Mouse (Mus musculus) intestine, embryonic 15.5 days (tissue): ENCODE results near the gene Tma7. TPM values are rescaled to one million over a fixed set of nuclear protein-coding genes. Genes with fewer than 3 reads are reported as not detected.

Source experiments
- ATAC-seq: fragments of 200-750 bp; cut with Nextera tagmentation; 2 replicates; pipeline ENCODE4 v1.8.0; 2017; ENCODE audit warnings: moderate TSS enrichment, moderate library complexity
- H3K27ac ChIP-seq: fragments of 300-500 bp; sonication (generic); 2 replicates; pipeline ENCODE4 v1.5.1; 2015; ENCODE audit warnings: mild to moderate bottlenecking, inconsistent platforms
- H3K27me3 ChIP-seq: fragments of 300-500 bp; sonication (generic); replicated peaks from 2 replicates; pipeline ENCODE4 v1.6.1; 2015; ENCODE audit warnings: inconsistent platforms
- H3K36me3 ChIP-seq: fragments of 300-500 bp; sonication (generic); 2 replicates; pipeline ENCODE4 v1.6.1; 2015; ENCODE audit warnings: inconsistent platforms
- H3K4me1 ChIP-seq: fragments of 300-500 bp; sonication (generic); replicated peaks from 2 replicates; pipeline ENCODE4 v1.6.1; 2015; ENCODE audit warnings: inconsistent platforms
- H3K4me2 ChIP-seq: fragments of 300-500 bp; sonication (generic); replicated peaks from 2 replicates; pipeline ENCODE4 v1.6.1; 2015; ENCODE audit warnings: mild to moderate bottlenecking, inconsistent platforms
- H3K4me3 ChIP-seq: fragments of 300-500 bp; sonication (generic); replicated peaks from 2 replicates; pipeline ENCODE4 v1.5.1; 2015; ENCODE audit warnings: inconsistent platforms
- H3K9ac ChIP-seq: fragments of 300-500 bp; sonication (generic); 2 replicates; pipeline ENCODE4 v1.6.1; 2015; ENCODE audit warnings: inconsistent platforms
- H3K9me3 ChIP-seq: fragments of 300-500 bp; sonication (generic); 2 replicates; pipeline ENCODE4 v1.6.1; 2016; ENCODE audit warnings: inconsistent platforms
- WGBS: fragments of 180-500 bp; shearing (Covaris S2); methylation state at CpG from one replicate; pipeline ENCODE4 v1.1.7; 2015; 5-methylcytosine and 5-hydroxymethylcytosine counted together
- polyA plus RNA-seq: library from polyadenylated mRNA; unstranded; fragments of >200 nt; fragmentation: Nextera tagmentation; extraction: Ambion mirVana; gene quantifications from 2 replicates; pipeline ENCODE4 v1.2.1, GENCODE M21; 2015

Tma7 gene
- polyA plus RNA-seq = 619 and 707 TPM in 2 replicates

DNA sequence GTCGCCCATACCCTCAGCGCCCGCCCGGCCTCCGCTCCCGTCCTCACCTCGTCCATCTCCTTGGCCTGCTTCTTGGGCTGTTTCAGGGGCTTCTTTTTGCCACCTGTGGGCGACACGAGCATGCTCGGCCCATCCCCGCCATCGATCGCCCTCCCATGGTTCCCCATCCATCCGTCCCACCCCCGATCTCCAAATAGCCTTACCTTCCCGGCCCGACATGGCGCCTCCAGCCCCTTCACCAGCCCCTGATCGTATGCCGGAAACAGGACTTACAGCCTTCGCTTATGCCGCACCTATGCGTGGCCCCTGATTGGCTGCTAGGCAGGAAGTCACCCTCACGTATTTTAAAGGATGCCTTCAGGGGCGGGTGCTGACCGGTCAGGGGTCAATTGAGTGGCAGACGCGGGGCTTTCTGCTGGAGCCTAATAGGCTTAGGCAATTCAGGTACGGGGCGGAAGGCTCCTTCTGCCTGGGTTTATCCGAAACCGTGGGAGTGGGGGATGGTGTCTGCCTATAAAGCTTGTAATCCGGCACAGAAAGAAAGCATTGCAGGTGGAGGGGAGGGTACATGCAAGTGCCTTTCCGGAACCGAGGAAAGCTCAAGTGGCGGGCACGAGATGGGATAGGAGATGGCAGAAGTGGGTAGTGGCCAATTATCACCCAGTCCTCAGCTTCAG is at the start of gene Tma7, which contains the start of gene Ccdc51:
Gene Tma7 (minus strand): TSS at position 464 of the 677 bp plus-strand sequence.
Gene Ccdc51 (plus strand): TSS at position 370 of the 677 bp plus-strand sequence.
- whole genome bisulfite sequencing = under 1% methylated on average over 37 of the region's 37 CpGs
- Histone ChIP-seq H3K9me3 (no peaks in the 10 kb centered on the region), H3K27ac (peak within 1 kb of the TSS; percentile 69), H3K4me3 (peak within 1 kb of the TSS; percentile 67), H3K4me2 (peak within 1 kb of the TSS; percentile 68), H3K27me3 (no peaks in the 10 kb centered on the region), H3K36me3 (no peaks in the 10 kb centered on the region), H3K4me1 (peaks cover 11% of the 10 kb centered on the region), H3K9ac (peak within 1 kb of the TSS; percentile 73)
- peak; percentile 99 for ATAC-seq

DNA sequence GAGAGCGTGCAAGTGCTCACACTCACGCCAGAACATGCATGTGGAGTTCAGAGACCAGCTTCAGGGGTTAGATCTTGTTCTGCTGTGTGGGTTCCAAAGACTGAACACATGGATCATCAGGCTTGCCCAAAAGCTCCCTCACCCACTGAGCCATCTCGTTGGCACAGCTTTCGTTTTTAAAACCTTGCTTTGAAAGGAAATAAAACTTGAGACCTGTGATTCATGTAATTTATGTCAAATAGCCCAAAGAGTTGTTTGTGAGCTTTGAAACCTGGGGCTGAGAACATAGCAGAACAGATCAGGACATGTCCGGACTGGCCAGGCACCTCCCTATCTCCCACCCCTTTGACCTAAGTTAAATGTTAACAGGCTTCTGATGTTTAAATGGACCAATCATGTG is 47.7 kb upstream of the Tma7 start:
- ATAC-seq = no peak
- Histone ChIP-seq H3K4me1 (no peaks in the 10 kb centered on the region), H3K9me3 (no peaks in the 10 kb centered on the region), H3K27ac (no peak overlapping the region), H3K27me3 (no peaks in the 10 kb centered on the region), H3K4me2 (no peak overlapping the region), H3K36me3 (no peaks in the 10 kb centered on the region), H3K4me3 (no peak overlapping the region), H3K9ac (no peak overlapping the region)
- 83% methylated on average over 5 of the region's 5 CpGs for WGBS

DNA sequence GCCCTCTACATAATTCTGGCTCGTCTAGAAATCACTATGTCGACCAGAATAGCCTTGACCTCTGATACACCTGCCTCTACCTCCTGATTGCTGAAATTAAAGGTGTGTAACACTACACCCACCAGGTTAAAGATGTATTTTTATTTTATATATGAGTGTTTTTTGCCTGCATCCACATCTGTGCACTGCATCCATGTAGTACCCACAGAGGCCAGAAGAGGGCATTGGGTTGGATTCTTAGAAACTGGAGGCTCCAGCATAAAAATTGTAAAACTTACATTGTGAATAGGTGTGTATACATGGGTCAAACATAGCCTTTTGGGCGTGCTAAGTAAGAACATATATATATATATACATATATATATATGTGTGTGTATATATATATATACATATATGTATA is 45.8 kb upstream of the Tma7 start:
- H3K27me3 ChIP-seq = no peaks in the 10 kb centered on the region
- no peak overlapping the region for H3K4me3 ChIP-seq
- no peak for ATAC-seq
- H3K4me1 ChIP-seq = no peaks in the 10 kb centered on the region
- 51% methylated on average over 3 of the region's 3 CpGs for WGBS
- H3K9me3 ChIP-seq = no peaks in the 10 kb centered on the region
- H3K9ac ChIP-seq = no peak overlapping the region
- H3K27ac ChIP-seq = no peak overlapping the region
- no peaks in the 10 kb centered on the region for H3K36me3 ChIP-seq
- H3K4me2 ChIP-seq = no peak overlapping the region

DNA sequence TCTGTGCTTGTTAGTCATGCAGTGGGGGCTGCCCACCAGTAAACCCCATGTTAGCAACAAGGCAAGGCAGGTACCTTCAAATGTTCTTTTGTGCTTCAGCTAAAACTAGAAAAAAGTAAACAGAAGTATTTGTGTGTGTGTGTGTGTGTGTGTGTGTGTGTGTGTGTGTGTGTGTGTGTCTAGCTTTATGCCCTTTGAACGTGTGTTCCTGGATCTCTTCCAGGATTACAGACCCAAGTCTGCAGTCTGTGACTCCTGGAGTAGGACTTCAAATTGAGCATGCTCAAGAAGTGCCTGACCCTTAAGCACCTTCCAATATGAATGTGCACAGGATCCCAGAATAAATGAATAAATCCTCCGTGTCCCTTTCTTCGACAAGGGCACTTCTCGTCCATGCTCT is 44.7 kb upstream of the Tma7 start:
- no peaks in the 10 kb centered on the region for H3K4me1 ChIP-seq
- no peak for ATAC-seq
- H3K4me2 ChIP-seq = no peak overlapping the region
- H3K27me3 ChIP-seq = no peaks in the 10 kb centered on the region
- H3K9me3 ChIP-seq = no peaks in the 10 kb centered on the region
- no peak overlapping the region for H3K9ac ChIP-seq
- H3K27ac ChIP-seq = no peak overlapping the region
- 74% methylated on average over 4 of the region's 4 CpGs for WGBS
- no peak overlapping the region for H3K4me3 ChIP-seq
- H3K36me3 ChIP-seq = no peaks in the 10 kb centered on the region

DNA sequence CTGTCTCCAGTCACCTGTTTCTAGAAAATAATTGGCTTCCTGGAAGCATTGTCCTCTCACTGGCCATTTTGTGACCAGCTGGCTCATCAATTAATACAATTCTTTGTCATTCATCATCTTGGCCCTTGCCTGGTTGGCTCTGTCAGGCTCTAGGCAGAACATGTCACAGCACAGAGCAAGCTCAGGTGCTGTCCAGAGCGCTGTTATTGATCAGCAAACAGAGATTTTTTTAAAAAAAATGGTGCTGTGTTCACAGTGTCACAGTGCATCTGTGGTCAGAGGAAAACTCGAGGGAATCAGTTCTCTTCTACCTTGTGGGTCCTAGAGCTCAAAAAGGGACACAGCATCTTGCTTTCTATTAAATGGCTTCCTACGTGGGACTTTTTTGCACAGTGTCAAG is 43.1 kb upstream of the Tma7 start:
- Histone ChIP-seq H3K36me3 (no peaks in the 10 kb centered on the region), H3K4me3 (no peak overlapping the region), H3K9me3 (no peaks in the 10 kb centered on the region), H3K27ac (no peak overlapping the region), H3K4me1 (no peaks in the 10 kb centered on the region), H3K27me3 (no peaks in the 10 kb centered on the region), H3K4me2 (no peak overlapping the region), H3K9ac (no peak overlapping the region)
- ATAC-seq = no peak
- 69% methylated on average over 3 of the region's 3 CpGs for WGBS

DNA sequence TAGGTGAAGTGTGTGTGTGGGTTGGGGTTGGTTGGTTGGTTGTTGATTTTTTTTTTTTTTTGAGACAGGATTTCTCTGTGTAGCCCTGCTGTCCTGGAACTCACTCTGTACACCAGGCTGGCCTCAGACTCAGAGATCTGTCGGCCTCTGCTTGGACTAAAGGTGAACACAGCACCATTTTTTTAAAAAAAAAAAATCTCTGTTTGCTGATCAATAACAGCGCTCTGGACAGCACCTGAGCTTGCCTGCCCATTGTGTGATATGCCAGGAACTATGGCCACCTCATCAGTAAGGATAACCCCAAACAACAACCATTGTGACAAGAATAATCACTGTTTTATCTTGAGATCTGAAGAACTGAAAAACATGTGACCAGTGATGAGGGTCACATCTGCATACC is 42.7 kb upstream of the Tma7 start:
- Histone ChIP-seq H3K9me3 (no peaks in the 10 kb centered on the region), H3K4me3 (no peak overlapping the region), H3K36me3 (no peaks in the 10 kb centered on the region), H3K27ac (no peak overlapping the region), H3K9ac (no peak overlapping the region), H3K4me2 (no peak overlapping the region), H3K4me1 (no peaks in the 10 kb centered on the region), H3K27me3 (no peaks in the 10 kb centered on the region)
- ATAC-seq = no peak
- 62% methylated on average over 2 of the region's 2 CpGs for WGBS

DNA sequence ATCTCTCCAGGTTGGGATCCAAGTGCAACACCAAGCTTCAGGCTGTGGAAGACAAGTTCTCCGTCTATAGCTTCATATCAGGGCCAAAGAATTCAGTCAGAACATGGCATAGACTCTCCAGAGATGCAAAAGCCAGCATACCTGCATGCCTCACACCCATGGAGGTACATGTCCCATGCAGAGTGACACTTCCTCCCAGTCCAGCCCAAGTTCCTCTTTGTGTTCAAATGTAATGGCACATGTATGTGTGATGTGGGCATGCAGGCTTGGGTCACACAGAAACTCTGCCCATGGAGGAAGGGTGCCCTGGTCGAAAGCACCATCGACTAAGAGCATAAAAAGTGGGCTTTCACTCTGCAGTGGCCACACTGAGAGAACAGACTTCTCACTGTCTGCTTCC is 41.8 kb upstream of the Tma7 start:
- Histone ChIP-seq H3K27ac (no peak overlapping the region), H3K27me3 (no peaks in the 10 kb centered on the region), H3K4me1 (no peaks in the 10 kb centered on the region), H3K4me3 (no peak overlapping the region), H3K36me3 (no peaks in the 10 kb centered on the region), H3K9me3 (no peaks in the 10 kb centered on the region), H3K9ac (no peak overlapping the region), H3K4me2 (no peak overlapping the region)
- WGBS = 81% methylated on average over 3 of the region's 3 CpGs
- no peak for ATAC-seq

DNA sequence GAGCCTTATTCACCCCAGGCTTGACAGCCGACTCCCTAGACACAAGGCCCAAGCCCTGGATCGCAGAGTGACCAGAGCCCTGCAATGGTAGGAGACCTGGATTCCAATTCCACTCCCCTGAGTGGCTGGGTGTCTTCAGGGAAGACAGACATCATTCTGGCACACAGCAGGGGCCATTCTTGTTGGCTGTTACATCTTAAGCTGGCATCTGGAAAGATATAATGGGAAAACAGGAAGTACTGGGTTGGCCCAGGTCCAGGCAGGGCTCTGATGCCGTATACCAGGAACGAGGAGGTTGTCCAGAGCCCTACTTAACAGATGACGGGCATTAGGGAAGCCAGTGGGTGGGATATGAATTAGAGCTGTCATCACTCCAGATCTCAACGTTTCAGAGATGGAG is 40.9 kb upstream of the Tma7 start:
- no peak for ATAC-seq
- Histone ChIP-seq H3K9me3 (no peaks in the 10 kb centered on the region), H3K4me3 (no peak overlapping the region), H3K36me3 (0 out of 2 replicates have a peak, but pooled peaks cover 6% of the 10 kb centered on the region), H3K4me2 (no peak overlapping the region), H3K27ac (no peak overlapping the region), H3K4me1 (no peaks in the 10 kb centered on the region), H3K9ac (no peak overlapping the region), H3K27me3 (no peaks in the 10 kb centered on the region)
- WGBS = 39% methylated on average over 6 of the region's 6 CpGs

DNA sequence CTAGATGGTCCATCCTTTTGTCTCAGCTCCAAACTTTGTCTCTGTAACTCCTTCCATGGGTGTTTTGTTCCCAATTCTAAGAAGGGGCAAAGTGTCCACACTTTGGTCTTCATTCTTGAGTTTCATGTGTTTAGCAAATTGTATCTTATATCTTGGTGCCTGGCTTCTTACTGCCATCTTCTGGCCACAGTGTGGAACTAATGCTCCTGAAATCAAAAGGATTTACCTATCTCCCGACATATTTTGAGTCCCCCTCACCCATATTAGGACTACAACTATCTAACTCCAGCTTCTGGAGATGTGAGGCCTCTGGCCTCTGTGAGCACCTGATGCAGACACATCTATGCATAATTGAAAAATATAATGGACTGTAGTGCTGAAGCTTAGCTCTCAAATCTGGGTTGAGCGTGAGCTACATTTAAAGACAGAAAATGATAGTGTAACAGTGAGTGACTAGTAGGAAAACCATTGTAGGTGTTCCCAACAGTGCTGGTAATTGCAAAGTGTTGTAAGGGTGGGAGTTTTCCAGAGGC is 40.2 kb upstream of the Tma7 start:
- Histone ChIP-seq H3K9ac (no peak overlapping the region), H3K36me3 (0 out of 2 replicates have a peak, but pooled peaks cover 9% of the 10 kb centered on the region), H3K27ac (no peak overlapping the region), H3K4me1 (no peaks in the 10 kb centered on the region), H3K27me3 (no peaks in the 10 kb centered on the region), H3K4me3 (no peak overlapping the region), H3K4me2 (no peak overlapping the region), H3K9me3 (no peaks in the 10 kb centered on the region)
- no peak for ATAC-seq
- WGBS = 48% methylated on average over 2 of the region's 2 CpGs

DNA sequence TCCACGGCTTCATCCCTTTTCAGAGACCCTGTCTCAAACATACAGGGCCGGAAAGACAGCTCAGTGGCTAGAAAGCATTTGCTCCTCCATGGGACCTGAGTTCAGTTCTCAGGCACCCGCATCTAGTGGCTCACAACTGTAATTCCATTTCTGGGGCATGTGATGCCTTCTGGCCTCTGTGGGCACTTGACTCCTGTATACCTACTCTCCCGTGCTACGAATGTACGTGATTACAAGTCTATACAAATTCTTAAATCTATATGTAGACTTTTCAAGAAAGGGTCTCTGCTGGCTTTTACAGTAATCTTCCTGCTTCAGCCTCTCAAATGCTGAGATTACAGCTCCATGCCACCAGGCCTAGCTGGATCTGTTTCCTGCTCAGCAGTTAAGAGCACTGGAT is 38.6 kb upstream of the Tma7 start:
- H3K9ac ChIP-seq = no peak overlapping the region
- H3K36me3 ChIP-seq = peaks cover 16% of the 10 kb centered on the region; the same call in 1 of the 2 replicates
- no peak for ATAC-seq
- H3K4me3 ChIP-seq = no peak overlapping the region
- WGBS = 90% methylated on average over 6 of the region's 6 CpGs
- no peak overlapping the region for H3K27ac ChIP-seq
- H3K9me3 ChIP-seq = no peaks in the 10 kb centered on the region
- H3K4me1 ChIP-seq = no peaks in the 10 kb centered on the region
- H3K4me2 ChIP-seq = no peak overlapping the region
- no peaks in the 10 kb centered on the region for H3K27me3 ChIP-seq

DNA sequence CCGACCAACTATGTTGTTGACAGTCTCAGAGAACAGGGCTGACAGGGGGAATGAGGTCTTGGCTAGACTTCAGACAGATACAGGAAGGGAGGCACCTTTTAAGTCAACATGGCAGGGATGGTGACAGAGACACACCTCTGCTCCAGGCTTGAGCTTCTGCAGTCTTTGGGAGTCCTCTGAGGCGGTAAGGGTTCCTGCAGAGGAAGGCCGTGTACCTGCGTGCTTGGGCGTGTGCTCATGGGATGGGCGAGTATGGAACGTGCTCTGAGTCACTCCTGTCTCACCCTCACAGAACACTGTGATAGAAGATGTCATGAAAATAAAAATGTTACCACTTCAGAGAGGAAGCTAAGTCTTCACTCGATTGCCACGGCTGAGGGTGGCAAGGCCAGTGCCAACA is 37.2 kb upstream of the Tma7 start:
- H3K27ac ChIP-seq = no peak overlapping the region
- peaks cover 22% of the 10 kb centered on the region; the same call in 1 of the 2 replicates for H3K36me3 ChIP-seq
- no peak overlapping the region for H3K4me3 ChIP-seq
- no peak overlapping the region for H3K4me2 ChIP-seq
- H3K4me1 ChIP-seq = no peaks in the 10 kb centered on the region
- H3K27me3 ChIP-seq = no peaks in the 10 kb centered on the region
- WGBS = 88% methylated on average over 9 of the region's 9 CpGs
- peak; percentile 48; the same call in 1 of the 2 replicates for ATAC-seq
- no peak overlapping the region for H3K9ac ChIP-seq
- H3K9me3 ChIP-seq = no peaks in the 10 kb centered on the region

DNA sequence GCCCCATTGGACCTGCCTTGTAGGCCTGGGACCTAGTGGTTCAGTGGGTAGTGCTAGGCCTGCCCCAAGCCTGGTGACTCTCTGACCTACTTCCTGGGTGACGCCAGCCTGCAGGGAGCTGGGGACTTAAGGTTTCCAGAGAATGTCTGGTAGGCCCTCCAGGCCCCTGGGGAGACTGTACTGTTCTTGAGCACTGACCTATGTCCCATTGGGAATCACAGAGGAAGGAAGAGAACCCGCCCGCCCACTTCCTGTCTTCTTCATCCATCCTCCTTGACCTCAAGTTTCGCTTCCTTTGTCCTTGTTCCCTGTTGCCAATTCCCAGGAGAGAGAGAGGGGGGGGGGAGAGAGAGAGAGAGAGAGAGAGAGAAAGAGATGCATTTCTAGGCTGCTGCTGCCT is 35.7 kb upstream of the Tma7 start:
- H3K4me3 ChIP-seq = no peak overlapping the region
- no peaks in the 10 kb centered on the region for H3K4me1 ChIP-seq
- no peak overlapping the region for H3K27ac ChIP-seq
- H3K9ac ChIP-seq = no peak overlapping the region
- peaks cover 22% of the 10 kb centered on the region for H3K36me3 ChIP-seq
- no peaks in the 10 kb centered on the region for H3K27me3 ChIP-seq
- ATAC-seq = no peak
- 90% methylated on average over 4 of the region's 4 CpGs for WGBS
- H3K4me2 ChIP-seq = no peak overlapping the region
- no peaks in the 10 kb centered on the region for H3K9me3 ChIP-seq

DNA sequence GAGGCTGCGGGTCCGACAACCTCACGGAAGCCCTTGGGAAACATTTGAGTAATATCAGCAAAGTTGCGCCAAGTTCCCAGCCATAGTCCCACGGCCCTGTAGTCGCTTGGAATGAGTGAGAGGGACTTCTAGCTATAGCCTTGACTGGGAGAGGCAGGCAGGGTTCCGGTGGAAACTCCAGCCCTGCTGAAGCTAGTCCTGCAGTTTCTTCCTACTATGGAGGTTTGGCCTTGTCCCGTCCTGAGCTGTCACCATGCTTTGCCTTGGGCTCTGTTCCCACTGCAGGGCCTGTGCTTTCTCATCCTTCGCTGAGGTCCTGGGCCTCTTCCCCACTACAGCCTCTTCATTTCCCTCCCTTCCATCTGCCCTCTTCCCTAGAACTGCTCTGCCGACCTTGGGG is 33.8 kb upstream of the Tma7 start:
- H3K27me3 ChIP-seq = no peaks in the 10 kb centered on the region
- no peak for ATAC-seq
- peaks cover 32% of the 10 kb centered on the region for H3K36me3 ChIP-seq
- H3K27ac ChIP-seq = no peak overlapping the region
- 90% methylated on average over 10 of the region's 10 CpGs for WGBS
- H3K4me3 ChIP-seq = no peak overlapping the region
- no peaks in the 10 kb centered on the region for H3K9me3 ChIP-seq
- H3K4me2 ChIP-seq = no peak overlapping the region
- H3K4me1 ChIP-seq = no peaks in the 10 kb centered on the region
- H3K9ac ChIP-seq = no peak overlapping the region
